Mouse (Mus musculus) bone marrow, adult 2 months (tissue): Measurements from ENCODE around the gene Ranbp9.

Source experiments
- CTCF ChIP-seq: fragments of 200-500 bp; IDR thresholded peaks from 2 replicates; pipeline ENCODE4 v1.5.1; 2011; ENCODE audit warnings: low read length, control low read depth; ENCODE audit not compliant: control insufficient read depth, insufficient read depth
- POLR2A ChIP-seq: fragments of 200-500 bp; IDR thresholded peaks from 2 replicates; pipeline ENCODE4 v1.6.1; 2011; ENCODE audit warnings: low read depth, mild to moderate bottlenecking, control low read depth, low read length, borderline replicate concordance; ENCODE audit not compliant: control insufficient read depth

- TF ChIP-seq CTCF (no peak), POLR2A (no peak)
Measured at GRCm38 (mm10) chr13:43413611-43414010, 67.5 kb downstream of the Ranbp9 start.
